Mouse (Mus musculus): ENCODE data around the gene Col6a2.

- TF ChIP-seq GATA1 (IDR thresholded peaks at IDR 0.05; ENCODE audit: borderline replicate concordance, low read length) (no peak), FLI1 (IDR thresholded peaks at IDR 0.05; ENCODE audit: low read length) (no peak)
Measured at GRCm38 (mm10) chr10:76632630-76633029, 9.2 kb upstream of the Col6a2 start.
